Mouse (Mus musculus): Measurements from ENCODE around the gene A730046J19Rik. TPM values are rescaled to one million over a fixed set of nuclear protein-coding genes. Genes with fewer than 3 reads are reported as not detected.

A730046J19Rik gene
- under 1 TPM; 0.09 to 0.24 (median 0.15) TPM for total RNA-seq (2022)

DNA sequence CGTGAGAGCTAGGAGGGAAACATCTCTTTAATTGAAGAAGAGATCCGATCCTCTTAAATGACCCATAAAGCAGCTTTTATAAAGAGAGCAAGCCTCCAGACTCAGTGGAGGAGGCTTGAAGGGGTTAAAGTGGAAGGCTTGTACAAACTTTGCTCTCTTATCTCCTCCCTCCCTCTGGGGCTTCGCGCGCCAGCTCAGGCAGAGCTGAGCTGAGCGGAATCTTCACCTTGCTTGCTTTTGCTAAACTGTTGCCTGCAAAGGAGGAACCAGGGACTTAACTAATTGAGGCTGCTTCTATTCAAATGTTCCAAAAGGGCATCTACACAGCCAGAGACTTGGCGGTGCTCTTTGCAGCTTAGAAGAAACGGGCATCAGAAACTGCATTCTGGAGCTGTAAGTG lies at the start of gene A730046J19Rik:
TSS of gene A730046J19Rik (plus strand) at position 173 of the 400 bp plus-strand sequence.
- no peak for DNase-seq (ENCODE audit: low spot score in 2 of 2)

DNA sequence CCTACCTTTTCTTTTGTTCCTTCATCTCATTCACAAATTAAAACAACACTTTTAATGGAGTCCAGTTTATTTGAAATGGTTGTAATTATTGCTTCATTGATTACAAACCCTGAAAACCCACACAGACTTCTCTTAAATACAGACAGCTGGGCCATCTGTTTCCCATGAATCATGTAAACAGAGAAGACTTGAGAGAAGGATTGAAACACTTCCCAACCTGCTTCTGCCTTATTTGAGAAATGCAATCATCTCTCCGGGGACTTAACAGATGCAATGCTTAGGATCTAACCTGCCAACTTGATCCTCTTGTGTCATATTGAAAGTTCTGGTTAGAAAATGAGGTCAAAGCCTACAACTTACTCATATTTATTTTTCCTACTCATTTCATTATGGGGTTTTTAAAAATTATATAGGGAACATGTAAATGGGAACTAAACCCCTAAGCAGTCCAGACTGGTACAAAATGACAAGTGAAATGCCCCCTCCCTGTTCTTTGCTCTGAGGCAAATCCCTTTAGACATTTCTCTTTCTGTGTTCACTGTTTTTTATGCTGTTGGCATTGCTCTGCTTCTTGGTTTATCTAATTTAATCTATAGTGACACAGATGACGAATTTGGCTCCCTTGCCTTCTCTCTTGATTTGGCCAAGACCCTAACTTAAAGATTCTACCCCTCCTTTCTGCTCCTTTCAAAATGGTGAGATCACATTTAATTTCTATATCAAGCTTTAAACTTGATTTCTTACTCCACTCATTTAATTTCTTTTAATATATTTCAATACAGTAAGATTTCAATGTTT lies 48.7 kb upstream of the A730046J19Rik start:
- no peak for DNase-seq (ENCODE audit: low spot score in 2 of 2)

DNA sequence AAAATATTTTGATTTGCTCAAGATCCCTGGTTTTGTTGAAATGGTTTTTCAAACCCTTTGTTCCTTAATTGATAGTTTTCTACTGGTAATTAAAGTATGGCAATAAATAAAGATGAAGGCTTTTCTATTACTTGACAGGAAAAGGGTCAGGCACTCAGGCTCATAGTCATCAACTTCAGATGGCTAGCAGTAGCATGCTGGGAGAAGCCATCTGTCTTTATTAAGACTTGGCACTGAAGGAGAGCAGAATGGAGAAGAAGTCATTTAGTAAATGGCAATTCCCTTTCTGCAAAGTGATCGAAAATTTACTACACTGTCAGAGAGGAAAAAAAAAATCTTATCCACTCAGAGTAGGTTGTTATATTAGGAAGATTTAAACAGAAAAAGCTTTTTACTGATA lies 17.2 kb upstream of the A730046J19Rik start:
- no peak for DNase-seq (ENCODE audit: low spot score in 2 of 2)

DNA sequence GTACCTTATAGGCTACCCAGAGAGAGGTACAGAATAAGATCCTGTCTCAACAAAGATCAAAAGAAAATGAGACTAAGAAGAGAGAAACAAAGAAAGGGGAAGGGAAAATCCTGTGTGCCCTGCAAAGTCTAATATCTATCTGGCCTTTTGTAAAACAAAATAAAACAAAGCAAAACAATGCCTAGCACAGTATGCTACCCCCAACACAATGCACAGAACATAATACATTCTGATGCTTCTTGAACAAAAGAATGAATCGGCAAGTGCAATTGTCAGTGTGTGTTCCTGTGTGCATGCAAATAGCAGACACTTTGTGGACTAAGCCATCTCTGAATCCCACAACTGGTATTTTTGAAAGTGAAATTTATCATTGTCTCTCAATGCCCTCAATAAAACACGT lies 3.5 kb upstream of the A730046J19Rik start:
- DNase-seq (ENCODE audit: low spot score in 2 of 2) = no peak

DNA sequence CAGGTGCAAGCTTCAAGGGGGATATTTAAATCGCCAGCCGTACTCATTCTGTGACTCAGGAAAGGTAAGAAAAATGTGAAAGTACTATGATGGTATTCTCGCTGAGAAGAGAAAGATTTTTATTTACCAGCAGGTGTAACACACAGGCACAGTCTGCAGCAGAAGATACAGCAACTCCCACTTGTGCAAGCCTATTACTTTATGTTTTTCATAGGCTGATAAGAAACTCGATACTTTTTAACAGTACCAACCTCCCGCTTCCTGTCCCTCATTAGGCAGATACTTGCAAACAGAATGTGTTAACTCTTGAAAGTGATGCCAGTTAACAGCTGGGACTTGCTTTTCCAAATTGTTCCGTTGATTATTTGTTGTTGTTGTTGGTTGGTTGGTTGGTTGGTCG lies 616 bp downstream of the A730046J19Rik start:
- no peak for DNase-seq (ENCODE audit: low spot score in 2 of 2)

DNA sequence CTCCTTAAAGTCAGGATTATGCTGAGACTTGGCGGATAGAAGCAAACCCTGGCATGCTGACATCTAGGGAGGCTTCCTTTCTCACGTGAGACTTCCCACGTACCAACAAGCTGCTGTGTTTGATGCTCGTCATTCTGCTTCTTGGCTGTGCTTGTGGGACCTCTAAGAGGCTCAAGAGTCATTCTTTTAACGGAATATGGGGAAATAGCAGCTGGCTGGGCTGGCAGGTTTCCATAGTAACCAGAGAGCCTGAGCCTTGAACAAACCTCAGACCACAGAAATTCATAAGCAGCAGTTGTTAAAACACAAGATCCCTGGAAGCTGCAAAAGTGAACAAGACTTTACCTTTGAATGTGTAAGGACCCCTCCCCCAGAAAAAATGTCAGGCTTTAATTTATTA lies 9.4 kb downstream of the A730046J19Rik start:
- no peak for DNase-seq (ENCODE audit: low spot score in 2 of 2)

Other genes with a start within 250 kb of the A730046J19Rik start
- gene Dcx, start 220.4 kb upstream of the A730046J19Rik start, total RNA-seq (2022) = 10 to 100 TPM; 12.0 to 15.3 (median 12.5) TPM
- gene Alg13, start 164.1 kb downstream of the A730046J19Rik start, total RNA-seq (2022) = 10 to 100 TPM in 2 of 4 experiments, 1 to 10 TPM in 2; 9.0 to 16.3 (median 11.9) TPM

Data from layer of hippocampus, adult 8-10 months (tissue).